Mouse (Mus musculus) testis, postnatal 14 days (tissue): ENCODE data around the gene March11.

Source experiments
- DNase-seq: peaks from one replicate; pipeline ENCODE4 v3.0.0; 2021; ENCODE audit warnings: low spot score

Gene March11

DNA sequence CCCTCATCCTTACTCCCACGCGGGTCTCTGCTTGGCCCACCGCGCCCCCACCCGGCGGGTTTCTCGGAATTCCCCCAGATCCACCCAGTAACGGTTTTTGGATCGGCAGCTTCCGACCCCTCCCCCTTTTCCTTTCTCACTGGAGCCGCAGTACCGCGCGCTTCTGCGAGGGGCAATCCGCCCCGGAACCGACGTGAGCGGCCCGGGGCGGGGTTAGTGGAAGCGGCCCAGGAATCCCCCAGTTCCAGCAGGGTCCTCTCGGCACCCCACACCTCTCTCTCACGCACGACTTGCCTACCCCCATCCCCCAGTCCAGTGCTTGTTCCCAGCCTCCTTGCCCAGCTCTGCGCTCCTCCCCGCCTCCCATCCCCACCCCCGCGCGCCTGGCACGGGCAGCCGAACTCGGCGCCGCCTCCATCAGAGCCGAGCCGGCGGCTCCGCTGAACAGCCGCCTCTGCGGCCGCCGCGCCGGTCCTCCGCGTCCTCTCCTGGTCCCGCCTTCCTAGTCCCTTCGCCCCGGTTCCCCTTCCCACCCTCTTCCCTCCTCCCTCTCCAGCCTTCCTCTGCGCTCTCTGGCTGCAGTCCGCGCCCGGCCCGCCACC is at the start of gene March11:
Gene March11, plus strand, starts transcription at position 420 of the 602 bp plus-strand sequence.
- DNase-seq: peak; percentile 9

DNA sequence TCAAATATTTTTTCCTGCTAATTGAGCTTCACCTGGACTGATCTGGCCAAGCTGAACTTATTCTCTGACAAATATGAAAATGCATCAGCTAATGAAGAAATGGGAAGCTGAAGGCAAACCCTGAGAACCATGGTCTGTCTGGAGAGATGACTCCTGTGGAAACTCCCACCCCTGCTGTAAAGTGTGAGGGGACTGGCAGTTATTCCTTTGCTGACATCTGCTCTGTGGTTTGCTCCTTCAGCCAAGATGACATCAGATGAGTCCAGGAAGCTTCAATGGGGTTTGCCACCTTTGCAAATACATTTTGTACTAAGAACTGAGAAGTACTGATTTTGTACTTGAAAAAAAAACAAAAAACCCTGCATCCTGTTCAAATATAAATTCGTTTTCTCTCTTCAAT is 46.5 kb upstream of the March11 start:
- DNase-seq: no peak

GRCm38 (mm10) chr15:26269596-26269995 is 39.3 kb upstream of the March11 start:
- DNase-seq: no peak

- no peak for DNase-seq
Observed at GRCm38 (mm10) chr15:26276035-26276511, 32.8 kb upstream of the March11 start.

DNA sequence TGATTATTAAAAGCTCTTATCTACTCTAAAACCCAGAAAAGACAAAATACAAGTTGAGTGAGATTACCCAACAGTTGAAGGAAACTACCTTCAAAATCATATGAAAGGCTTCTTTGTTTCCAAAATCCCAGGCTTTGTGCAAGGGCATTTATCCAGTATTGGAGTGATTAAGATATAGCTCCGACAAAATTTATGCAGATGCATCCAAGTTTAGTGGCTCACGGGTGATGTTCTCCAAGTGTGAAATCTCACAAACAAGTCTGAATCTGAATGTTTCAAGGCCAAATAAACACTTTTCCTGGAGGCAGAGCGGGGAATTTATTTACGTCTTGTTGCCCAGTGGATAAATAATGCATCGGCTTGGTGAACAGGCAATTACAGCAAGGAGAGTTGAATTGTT is 32.2 kb upstream of the March11 start:
- no peak for DNase-seq

- DNase-seq: no peak
Observed at GRCm38 (mm10) chr15:26291871-26292270, 17.0 kb upstream of the March11 start.

DNA sequence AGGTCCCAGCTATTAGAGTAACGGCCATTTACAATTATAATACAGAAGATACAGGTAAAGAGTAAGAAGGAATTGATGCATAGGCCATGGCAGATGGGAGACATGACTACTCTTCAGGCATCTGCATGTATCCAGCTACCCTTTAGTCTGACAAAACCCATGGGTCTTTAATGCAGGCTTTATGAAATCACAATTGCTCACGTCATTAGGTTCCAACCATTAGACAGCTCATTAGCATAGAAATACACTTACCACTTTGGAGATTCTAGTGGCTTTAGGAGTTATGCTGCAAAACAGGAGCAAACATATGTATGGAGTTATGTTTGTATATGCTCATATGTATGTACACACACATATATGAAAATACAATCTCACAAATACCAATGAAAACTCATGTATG is 16.0 kb upstream of the March11 start:
- no peak for DNase-seq

- no peak for DNase-seq
Observed at GRCm38 (mm10) chr15:26293215-26293614, 15.6 kb upstream of the March11 start.

GRCm38 (mm10) chr15:26298668-26299067 is 10.2 kb upstream of the March11 start:
- DNase-seq: no peak

DNA sequence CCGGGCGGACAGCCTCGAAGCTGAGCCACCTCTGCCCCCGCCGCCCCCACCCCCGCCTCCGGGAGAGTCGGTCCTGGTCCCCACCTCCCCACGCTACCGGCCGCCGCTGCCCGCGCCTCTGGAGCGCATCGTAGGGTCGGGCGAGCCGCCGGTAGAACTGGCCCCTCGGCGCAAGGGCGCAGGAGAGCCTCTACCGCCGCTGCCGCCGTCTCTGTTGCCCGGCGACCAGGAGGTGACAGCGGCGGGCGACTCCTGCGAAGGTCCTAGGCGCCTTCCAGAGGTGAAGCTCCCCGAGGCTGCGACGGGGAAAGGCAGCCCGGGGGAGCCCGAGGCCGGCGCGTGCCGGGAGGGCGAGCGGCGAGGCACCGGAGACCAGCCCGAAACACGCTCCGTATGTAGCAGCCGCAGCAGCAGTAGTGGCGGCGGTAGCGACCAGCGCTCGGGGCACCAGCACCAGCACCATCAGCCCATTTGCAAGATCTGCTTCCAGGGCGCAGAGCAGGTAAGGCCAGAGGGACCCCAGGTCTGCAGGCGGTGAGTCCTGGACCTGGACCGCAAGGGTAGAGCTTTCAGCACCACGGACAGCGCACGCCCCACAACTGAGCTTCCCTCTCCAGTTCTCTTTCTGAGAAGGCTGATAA is 563 bp downstream of the March11 start:
- DNase-seq: peak; percentile 63

GRCm38 (mm10) chr15:26319866-26320265 is 11.0 kb downstream of the March11 start:
- DNase-seq: no peak

DNA sequence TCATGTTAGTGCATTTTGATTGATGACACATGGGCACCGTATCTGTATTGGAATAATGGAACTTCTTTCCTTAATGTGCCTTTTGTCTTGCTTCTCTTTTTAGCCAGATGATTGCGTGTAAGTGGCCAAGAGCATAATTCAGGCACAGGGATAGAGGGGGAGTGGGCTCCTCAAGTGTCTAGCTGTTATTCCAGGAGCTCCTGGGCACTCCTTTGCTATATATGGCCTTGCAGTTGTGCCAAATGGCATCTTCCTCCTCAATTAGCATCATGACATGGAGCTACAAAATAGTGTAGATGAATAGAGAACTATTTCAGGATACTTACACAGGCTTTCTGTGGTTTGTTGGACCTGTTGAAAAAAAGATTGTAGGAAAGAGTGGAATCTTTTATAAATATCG is 11.6 kb downstream of the March11 start:
- no peak for DNase-seq

DNA sequence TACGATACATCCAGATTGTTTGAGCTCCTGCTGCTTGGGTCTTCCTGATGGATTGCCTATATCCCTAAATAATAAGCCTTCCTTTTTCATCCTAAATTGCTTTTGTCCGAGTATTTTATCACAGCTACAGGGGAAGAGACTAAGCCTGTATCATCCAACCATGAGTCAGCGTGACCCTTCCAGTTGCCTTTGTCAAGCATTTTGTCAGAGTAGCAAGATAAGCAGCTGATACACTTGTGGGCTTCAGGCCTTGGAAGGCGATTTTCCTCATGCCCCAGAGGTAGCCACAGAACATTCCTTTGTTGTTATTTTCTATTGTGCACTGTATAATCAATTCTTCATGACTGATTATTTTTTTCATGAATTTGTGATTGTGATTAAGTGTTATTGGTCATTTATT is 14.0 kb downstream of the March11 start:
- no peak for DNase-seq

DNA sequence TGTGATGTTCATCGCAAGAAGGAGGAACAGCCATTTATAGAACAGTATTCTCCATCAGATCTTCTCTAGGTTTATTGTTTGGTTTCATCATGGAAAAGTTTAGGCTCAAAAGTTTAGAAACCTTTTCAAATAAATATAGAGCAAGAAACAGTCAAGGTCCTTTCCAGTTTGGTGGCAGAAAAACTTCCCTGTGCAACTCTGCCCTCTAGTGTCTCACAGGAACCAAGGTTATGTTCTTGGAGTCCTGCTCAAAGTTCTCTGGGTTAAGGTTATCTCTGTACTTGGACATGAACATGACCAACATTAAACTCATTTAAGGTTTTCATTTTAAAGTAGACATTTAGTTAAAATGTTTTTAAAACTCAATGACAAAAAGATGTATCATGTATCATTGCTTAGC is 18.3 kb downstream of the March11 start:
- no peak for DNase-seq

GRCm38 (mm10) chr15:26335791-26336190 is 26.9 kb downstream of the March11 start:
- no peak for DNase-seq

DNA sequence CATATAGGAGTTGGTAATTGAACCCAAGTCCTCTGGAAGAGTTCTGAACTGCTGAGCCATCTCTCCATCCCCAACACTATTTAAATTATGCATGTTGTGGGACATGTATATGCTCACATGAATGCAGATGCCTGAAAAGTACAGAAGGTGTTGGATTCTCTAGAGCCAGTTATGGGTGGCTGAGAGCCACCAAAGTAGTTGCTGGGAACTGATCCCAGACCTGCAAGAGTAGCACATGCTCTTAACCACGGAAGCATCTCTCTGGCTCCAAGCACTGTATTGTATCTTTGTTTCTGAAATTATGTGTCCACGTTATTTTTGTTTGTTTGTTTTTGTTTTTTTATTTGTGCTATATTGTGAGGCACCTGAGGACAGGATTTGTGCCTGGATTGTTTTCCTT is 28.9 kb downstream of the March11 start:
- no peak for DNase-seq

DNA sequence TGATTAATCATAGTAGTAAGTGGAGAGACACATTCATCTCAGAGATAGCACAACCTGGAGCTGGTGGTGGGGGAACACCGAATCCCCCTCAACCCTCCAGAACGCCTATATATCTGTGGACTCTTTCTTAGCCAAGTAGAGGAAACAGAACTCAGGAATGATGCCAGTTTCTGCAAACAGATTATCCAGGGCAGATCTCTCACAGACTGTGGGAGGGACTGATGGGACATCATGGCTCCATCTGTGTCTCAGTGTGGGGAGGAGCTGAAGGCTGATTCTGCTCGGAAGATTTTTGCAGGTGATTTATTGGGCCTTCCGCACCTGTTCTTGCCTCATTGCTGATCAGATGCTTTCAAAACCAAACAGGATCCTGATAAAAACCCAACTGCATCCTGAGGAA is 29.5 kb downstream of the March11 start:
- no peak for DNase-seq

GRCm38 (mm10) chr15:26340490-26340889 is 31.6 kb downstream of the March11 start:
- no peak for DNase-seq

- DNase-seq: no peak
Observed at GRCm38 (mm10) chr15:26340966-26341365, 32.1 kb downstream of the March11 start.

DNA sequence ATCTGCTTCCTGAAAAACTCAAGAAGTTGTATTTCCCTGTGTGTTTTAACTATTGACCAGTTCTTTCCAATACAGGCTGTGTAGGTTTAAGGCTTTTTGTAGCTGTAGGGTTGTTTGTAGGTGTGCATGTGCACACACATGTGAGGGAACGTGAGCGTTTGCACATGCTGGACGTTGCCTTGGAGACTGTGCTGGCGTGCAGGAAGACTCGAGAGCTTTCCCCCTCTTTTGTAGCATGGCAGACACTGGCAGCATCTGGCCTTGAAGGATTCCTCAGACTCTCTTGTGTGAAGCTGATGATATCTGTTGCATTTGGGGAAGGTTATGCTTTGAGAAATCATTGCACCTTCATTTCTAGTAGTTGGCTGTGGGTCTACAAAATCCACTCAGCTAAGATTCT is 35.5 kb downstream of the March11 start:
- DNase-seq: no peak

DNA sequence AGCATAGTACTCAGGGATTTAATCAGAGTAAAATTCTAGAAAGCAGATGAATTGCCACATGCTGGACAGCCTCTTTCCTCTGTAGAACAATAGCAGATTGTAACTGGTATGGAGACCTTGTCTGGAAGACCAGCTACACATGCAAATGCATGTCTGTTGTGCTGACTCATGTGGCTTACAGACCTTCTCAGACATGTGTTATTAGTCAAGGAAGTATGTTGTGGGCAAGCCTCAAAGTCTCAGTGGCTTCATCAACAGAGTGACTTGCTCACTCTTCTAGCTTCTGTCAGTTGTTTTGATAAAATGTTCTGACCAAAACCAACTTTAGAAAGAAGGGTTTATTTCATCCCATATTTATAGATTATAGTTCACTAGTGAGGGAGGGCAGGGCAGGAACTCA is 44.8 kb downstream of the March11 start:
- DNase-seq: no peak

DNA sequence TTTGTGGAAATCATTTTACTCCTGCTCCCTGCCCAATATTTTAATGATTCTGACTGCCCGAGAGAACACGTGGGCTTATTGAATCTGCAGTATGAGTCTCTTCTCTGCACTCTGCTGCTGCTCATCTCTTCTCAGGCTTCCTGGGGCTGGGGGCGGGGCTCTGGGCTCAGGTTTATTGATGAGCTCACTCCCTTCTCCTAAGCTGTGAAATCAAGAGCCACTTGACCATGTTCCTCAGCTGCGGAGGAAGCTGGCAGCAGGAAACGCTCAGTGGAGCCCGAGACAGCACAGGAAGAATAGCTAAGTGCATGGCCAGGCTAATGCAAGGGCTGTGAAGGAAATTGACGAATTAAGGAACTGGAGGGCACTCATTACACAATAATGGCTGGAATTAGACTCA is 56.5 kb downstream of the March11 start:
- DNase-seq: no peak

DNA sequence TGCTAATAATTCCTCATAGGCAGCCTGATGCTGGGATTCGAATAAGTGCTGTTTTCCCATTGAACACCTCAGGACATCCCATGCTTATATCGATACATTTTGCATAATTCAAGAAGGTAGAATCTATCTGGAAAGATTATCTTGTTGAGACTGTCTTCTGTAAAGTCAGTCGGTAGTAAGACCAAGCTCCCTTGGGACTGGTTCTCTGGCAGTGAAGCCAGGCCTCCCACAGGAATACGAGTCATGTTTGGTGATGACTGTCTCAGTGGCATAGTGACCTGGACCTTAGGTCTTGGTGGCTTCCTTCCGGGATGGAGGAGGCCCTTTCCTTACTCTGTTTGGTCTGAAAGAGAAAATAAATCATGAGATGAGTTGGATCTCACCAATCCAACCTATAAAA is 57.7 kb downstream of the March11 start:
- no peak for DNase-seq

DNA sequence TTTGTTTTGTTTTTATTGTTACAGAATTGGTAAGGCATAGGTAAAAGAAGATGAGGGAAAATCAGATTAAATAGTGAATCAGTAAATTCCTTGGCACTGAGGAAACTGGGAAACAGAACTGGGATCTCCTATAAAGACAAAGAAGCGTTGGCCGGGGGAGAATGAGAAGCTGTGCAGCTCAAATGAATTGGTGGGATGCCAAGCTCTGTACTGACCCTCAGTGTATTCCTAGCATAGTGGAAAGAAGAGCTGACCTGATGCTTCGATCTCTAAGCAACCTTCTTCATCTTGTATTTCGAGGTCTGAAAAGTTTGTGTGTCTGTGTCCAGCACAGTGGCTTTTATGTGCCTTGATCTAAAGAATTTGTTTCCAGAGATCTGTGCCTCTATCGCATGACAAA is 64.9 kb downstream of the March11 start:
- no peak for DNase-seq
